Mouse (Mus musculus) intestine, embryonic 16.5 days (tissue): ENCODE results near the gene Copg1. TPM values are rescaled to one million over a fixed set of nuclear protein-coding genes. Genes with fewer than 3 reads are reported as not detected.

Experiments used
- ATAC-seq: fragments of 200-750 bp; cut with Nextera tagmentation; 2 replicates; pipeline ENCODE4 v1.8.0; 2017; ENCODE audit warnings: moderate TSS enrichment, moderate library complexity
- H3K27ac ChIP-seq: fragments of 300-500 bp; sonication (generic); 2 replicates; pipeline ENCODE4 v1.5.1; 2014; ENCODE audit warnings: mild to moderate bottlenecking, low read length
- H3K27me3 ChIP-seq: fragments of 300-500 bp; sonication (generic); replicated peaks from 2 replicates; pipeline ENCODE4 v1.6.1; 2014; ENCODE audit warnings: low read length, control low read depth, mixed read lengths; ENCODE audit not compliant: control insufficient read depth, insufficient read depth
- H3K36me3 ChIP-seq: fragments of 300-500 bp; sonication (generic); 2 replicates; pipeline ENCODE4 v1.6.1; 2014; ENCODE audit warnings: low read length, control low read depth; ENCODE audit not compliant: control insufficient read depth, insufficient read depth
- H3K4me1 ChIP-seq: fragments of 300-500 bp; sonication (generic); 2 replicates; pipeline ENCODE4 v1.6.1; 2014; ENCODE audit warnings: low read length, control low read depth, mixed read lengths; ENCODE audit not compliant: control insufficient read depth, insufficient read depth
- H3K4me2 ChIP-seq: fragments of 300-500 bp; sonication (generic); 2 replicates; pipeline ENCODE4 v1.6.1; 2014; ENCODE audit warnings: low read depth, low read length, control low read depth
- H3K4me3 ChIP-seq: fragments of 300-500 bp; sonication (generic); 2 replicates; pipeline ENCODE4 v1.5.1; 2014; ENCODE audit warnings: mild to moderate bottlenecking, low read length
- H3K9ac ChIP-seq: fragments of 300-500 bp; sonication (generic); 2 replicates; pipeline ENCODE4 v1.6.1; 2014; ENCODE audit warnings: low read depth, low read length
- H3K9me3 ChIP-seq: fragments of 300-500 bp; sonication (generic); 2 replicates; pipeline ENCODE4 v1.6.1; 2016; ENCODE audit warnings: low read length, control low read depth; ENCODE audit not compliant: control insufficient read depth
- WGBS: fragments of 180-500 bp; shearing (Covaris S2); extraction: QIAGEN DNeasy Blood & Tissue Kit; methylation state at CpG from one replicate; pipeline ENCODE4 v1.1.7; 2014; 5-methylcytosine and 5-hydroxymethylcytosine counted together
- polyA plus RNA-seq: library from polyadenylated mRNA; unstranded; fragments of >200 nt; fragmentation: Nextera tagmentation; extraction: Ambion mirVana; gene quantifications from 2 replicates; pipeline ENCODE4 v1.2.1, GENCODE M21; 2015

Copg1 gene
- 162 and 166 TPM in 2 replicates for polyA plus RNA-seq

GRCm38 (mm10) chr6:87887594-87888233 lies at the start of gene Copg1:
TSS of gene Copg1 (plus strand) at chr6:87887814.
- Histone ChIP-seq H3K9ac (peak within 1 kb of the TSS; percentile 81), H3K9me3 (no peaks in the 10 kb centered on the region), H3K36me3 (peaks cover 20% of the 10 kb centered on the region), H3K27ac (peak within 1 kb of the TSS; percentile 83), H3K27me3 (no peaks in the 10 kb centered on the region), H3K4me2 (peak within 1 kb of the TSS; percentile 51), H3K4me3 (peak within 1 kb of the TSS; percentile 78), H3K4me1 (peaks cover 10% of the 10 kb centered on the region)
- peak; percentile 94 for ATAC-seq
- WGBS: under 1% methylated on average over 31 of the region's 31 CpGs

GRCm38 (mm10) chr6:87838551-87839197 lies 48.9 kb upstream of the Copg1 start, which contains the start of gene Isy1:
TSS of gene Isy1 (minus strand) at chr6:87838798.
- H3K27ac ChIP-seq: peak within 1 kb of the TSS; percentile 95
- peak within 1 kb of the TSS; percentile 72 for H3K4me2 ChIP-seq
- ATAC-seq: peak; percentile 98
- under 1% methylated on average over 46 of the region's 46 CpGs for WGBS
- H3K4me3 ChIP-seq: peak within 1 kb of the TSS; percentile 59
- H3K9ac ChIP-seq: peak within 1 kb of the TSS; percentile 77
- H3K27me3 ChIP-seq: no peaks in the 10 kb centered on the region
- H3K36me3 ChIP-seq: peaks cover 13% of the 10 kb centered on the region
- H3K4me1 ChIP-seq: 0 out of 2 replicates have a peak, but pooled peaks cover 6% of the 10 kb centered on the region
- no peaks in the 10 kb centered on the region for H3K9me3 ChIP-seq

GRCm38 (mm10) chr6:87839797-87840341 lies 47.7 kb upstream of the Copg1 start:
- no peaks in the 10 kb centered on the region for H3K27me3 ChIP-seq
- whole genome bisulfite sequencing: 55% methylated on average over 11 of the region's 11 CpGs
- 0 out of 2 replicates have a peak, but pooled peaks cover 6% of the 10 kb centered on the region for H3K4me1 ChIP-seq
- no peak for ATAC-seq
- H3K36me3 ChIP-seq: peaks cover 19% of the 10 kb centered on the region
- no peak overlapping the region for H3K9ac ChIP-seq
- no peaks in the 10 kb centered on the region for H3K9me3 ChIP-seq
- H3K4me2 ChIP-seq: peak overlapping the region; percentile 61
- no peak overlapping the region for H3K4me3 ChIP-seq
- peak overlapping the region; percentile 95; the same call in 1 of the 2 replicates for H3K27ac ChIP-seq

- 0 out of 2 replicates have a peak, but pooled peaks cover 6% of the 10 kb centered on the region for H3K4me1 ChIP-seq
- no peak overlapping the region for H3K9ac ChIP-seq
- no peaks in the 10 kb centered on the region for H3K27me3 ChIP-seq
- no peak for ATAC-seq
- H3K9me3 ChIP-seq: no peaks in the 10 kb centered on the region
- no peak overlapping the region for H3K4me2 ChIP-seq
- no peak overlapping the region for H3K4me3 ChIP-seq
- 76% methylated on average over 8 of the region's 8 CpGs for WGBS
- H3K36me3 ChIP-seq: peaks cover 24% of the 10 kb centered on the region
- no peak overlapping the region for H3K27ac ChIP-seq
Measured at GRCm38 (mm10) chr6:87841635-87842034, 46.0 kb upstream of the Copg1 start.

DNA sequence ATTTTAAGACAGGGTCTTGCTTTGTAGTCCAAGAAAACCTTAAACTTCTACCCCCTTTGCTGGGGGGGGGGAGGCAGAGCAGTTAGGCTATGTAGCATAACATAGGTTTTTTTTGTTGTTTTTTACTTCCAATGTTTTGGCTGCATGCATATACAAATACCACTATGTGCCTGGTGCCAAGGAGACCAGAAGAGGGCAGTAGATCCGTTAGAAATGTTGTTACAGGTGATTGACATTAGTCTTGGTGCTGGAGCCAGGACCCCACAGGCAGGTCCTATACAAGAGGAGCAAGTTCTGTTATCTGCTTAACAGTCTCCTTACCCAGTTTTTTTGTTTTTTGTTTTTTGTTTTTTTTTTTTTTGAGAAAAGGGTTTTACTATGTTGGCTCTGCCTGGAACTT lies 45.4 kb upstream of the Copg1 start:
- no peak overlapping the region for H3K9ac ChIP-seq

DNA sequence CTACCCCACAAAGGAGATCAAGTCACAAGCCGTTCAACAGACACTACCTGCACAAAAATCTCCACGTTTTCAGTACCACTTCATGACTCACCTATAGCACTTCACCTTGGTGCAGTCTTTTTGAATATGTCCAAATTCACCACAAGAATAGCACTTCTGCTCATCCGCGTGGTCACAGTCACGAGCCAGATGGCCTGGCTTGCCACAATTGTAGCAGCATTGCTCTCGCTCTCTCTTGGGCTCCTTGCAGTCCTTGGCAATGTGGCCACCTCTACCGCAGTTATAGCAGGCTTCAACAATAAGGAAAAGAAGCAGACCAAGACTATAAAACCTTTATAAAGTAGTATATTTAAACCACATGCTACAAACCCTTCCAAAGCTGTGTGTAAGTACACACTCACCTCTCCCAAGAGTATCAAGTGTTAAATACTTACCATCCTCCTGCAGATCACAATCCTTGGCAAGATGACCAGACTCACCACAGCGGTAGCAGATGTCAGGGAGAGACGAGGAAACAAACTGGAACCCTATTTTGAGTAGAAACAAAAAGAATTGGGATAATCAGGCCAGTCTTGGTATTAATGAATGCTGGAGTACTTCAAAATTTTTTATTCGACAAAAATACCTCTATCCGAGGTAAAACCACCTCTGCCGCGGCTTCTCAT lies 42.5 kb upstream of the Copg1 start:
- Histone ChIP-seq H3K27me3 (no peaks in the 10 kb centered on the region), H3K4me3 (no peak overlapping the region), H3K4me2 (no peak overlapping the region), H3K36me3 (peaks cover 24% of the 10 kb centered on the region), H3K4me1 (peaks cover 16% of the 10 kb centered on the region), H3K27ac (no peak overlapping the region), H3K9me3 (no peaks in the 10 kb centered on the region), H3K9ac (no peak overlapping the region)
- 92% methylated on average over 13 of the region's 13 CpGs for WGBS
- ATAC-seq: no peak

More for the DNA sequence above, 45.4 kb upstream of the Copg1 start:
- peaks cover 9% of the 10 kb centered on the region for H3K4me1 ChIP-seq
- H3K4me2 ChIP-seq: no peak overlapping the region
- no peaks in the 10 kb centered on the region for H3K9me3 ChIP-seq
- no peak overlapping the region for H3K27ac ChIP-seq
- no peaks in the 10 kb centered on the region for H3K27me3 ChIP-seq
- H3K36me3 ChIP-seq: peaks cover 24% of the 10 kb centered on the region
- ATAC-seq: no peak
- H3K4me3 ChIP-seq: no peak overlapping the region
- WGBS: 17% methylated on average over 1 of the region's 1 CpGs

- no peak overlapping the region for H3K4me2 ChIP-seq
- ATAC-seq: no peak
- H3K4me1 ChIP-seq: peaks cover 18% of the 10 kb centered on the region
- H3K36me3 ChIP-seq: peaks cover 24% of the 10 kb centered on the region
- no peak overlapping the region for H3K4me3 ChIP-seq
- H3K9me3 ChIP-seq: no peaks in the 10 kb centered on the region
- H3K27ac ChIP-seq: no peak overlapping the region
- no peaks in the 10 kb centered on the region for H3K27me3 ChIP-seq
- 86% methylated on average over 1 of the region's 1 CpGs for WGBS
- H3K9ac ChIP-seq: no peak overlapping the region
Measured at GRCm38 (mm10) chr6:87846813-87847212, 40.8 kb upstream of the Copg1 start.

GRCm38 (mm10) chr6:87849780-87850154 lies 37.8 kb upstream of the Copg1 start:
- Histone ChIP-seq H3K9ac (peak overlapping the region; percentile 96), H3K4me2 (peak overlapping the region; percentile 68), H3K27me3 (no peaks in the 10 kb centered on the region), H3K27ac (peak overlapping the region; percentile 96; the same call in 1 of the 2 replicates), H3K9me3 (no peaks in the 10 kb centered on the region), H3K4me1 (peaks cover 18% of the 10 kb centered on the region), H3K36me3 (peaks cover 6% of the 10 kb centered on the region), H3K4me3 (peak overlapping the region; percentile 99)
- under 1% methylated on average over 8 of the region's 8 CpGs for WGBS
- ATAC-seq: no peak
